Mouse (Mus musculus): ENCODE results near the gene Sept9.

GRCm38 (mm10) chr11:117233818-117234217 is 34.4 kb downstream of the Sept9 start:
- TF ChIP-seq CTCF (IDR thresholded peaks at IDR 0.05; ENCODE audit: extremely low read depth, insufficient read depth, insufficient read length, insufficient replicate concordance) (no peak), POLR2A (IDR thresholded peaks at IDR 0.05; ENCODE audit: low read depth, low read length) (no peak)
